Mouse (Mus musculus) limb, embryonic 15.5 days (tissue): Measurements from ENCODE around the gene Ankrd11. TPM values are rescaled to one million over a fixed set of nuclear protein-coding genes. Genes with fewer than 3 reads are reported as not detected.

Source experiments
- ATAC-seq: fragments of 200-750 bp; cut with Nextera tagmentation; 2 replicates; pipeline ENCODE4 v1.8.0; 2017; ENCODE audit warnings: low read depth, moderate TSS enrichment; ENCODE audit not compliant: insufficient number of reproducible peaks, low FRiP score, low TSS enrichment
- H3K27ac ChIP-seq: fragments of 300-500 bp; sonication (generic); 2 replicates; pipeline ENCODE4 v1.5.1; 2015; ENCODE audit warnings: moderate library complexity, mild to moderate bottlenecking, inconsistent platforms
- H3K27me3 ChIP-seq: fragments of 300-500 bp; sonication (generic); 2 replicates; pipeline ENCODE4 v1.6.1; 2015; ENCODE audit warnings: inconsistent platforms
- H3K36me3 ChIP-seq: fragments of 300-500 bp; sonication (generic); 2 replicates; pipeline ENCODE4 v1.6.1; 2015; ENCODE audit warnings: inconsistent platforms
- H3K4me1 ChIP-seq: fragments of 300-500 bp; sonication (generic); 2 replicates; pipeline ENCODE4 v1.6.1; 2015; ENCODE audit warnings: inconsistent platforms
- H3K4me2 ChIP-seq: fragments of 300-500 bp; sonication (generic); 2 replicates; pipeline ENCODE4 v1.6.1; 2015; ENCODE audit warnings: mild to moderate bottlenecking, inconsistent platforms
- H3K4me3 ChIP-seq: fragments of 300-500 bp; sonication (generic); 2 replicates; pipeline ENCODE4 v1.5.1; 2015; ENCODE audit warnings: mild to moderate bottlenecking, inconsistent platforms
- H3K9ac ChIP-seq: fragments of 300-500 bp; sonication (generic); 2 replicates; pipeline ENCODE4 v1.6.1; 2015; ENCODE audit warnings: inconsistent platforms
- H3K9me3 ChIP-seq: fragments of 300-500 bp; sonication (generic); 2 replicates; pipeline ENCODE4 v1.6.1; 2016; ENCODE audit warnings: inconsistent platforms
- WGBS: fragments of 180-500 bp; shearing (Covaris S2); methylation state at CpG from one replicate; pipeline ENCODE4 v1.1.7; 2015; 5-methylcytosine and 5-hydroxymethylcytosine counted together
- polyA plus RNA-seq: library from polyadenylated mRNA; unstranded; fragments of >200 nt; fragmentation: Nextera tagmentation; extraction: Ambion mirVana; gene quantifications from 2 replicates; pipeline ENCODE4 v1.2.1, GENCODE M21; 2015

The Ankrd11 gene
- polyA plus RNA-seq, 1 experiment from 2014 or later, result 45.3 TPM

DNA sequence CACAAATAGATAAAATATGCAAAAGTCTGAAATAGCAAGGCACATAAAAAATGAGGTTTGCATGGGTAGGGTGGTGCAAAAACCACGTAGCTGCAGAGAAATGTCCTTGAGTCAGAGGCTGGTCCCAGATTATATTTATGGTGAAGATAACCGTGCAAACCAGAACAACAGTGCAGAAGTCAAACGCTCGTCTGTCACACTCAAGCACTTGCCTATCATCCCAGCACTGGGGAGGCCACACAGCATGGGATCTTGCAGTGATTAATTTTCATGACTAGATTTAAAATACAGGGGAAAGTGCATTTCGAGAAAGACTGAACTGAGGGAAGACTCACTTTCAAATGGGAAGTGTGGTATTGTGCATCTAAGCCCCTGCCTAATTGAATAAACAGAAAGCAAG, 48.3 kb downstream of the Ankrd11 start:
- 60% methylated on average over 5 of the region's 5 CpGs for WGBS
- H3K36me3 ChIP-seq, result no peaks in the 10 kb centered on the region
- H3K4me1 ChIP-seq, result peaks cover 8% of the 10 kb centered on the region
- H3K27ac ChIP-seq, result no peak overlapping the region
- H3K9ac ChIP-seq, result no peak overlapping the region
- H3K4me2 ChIP-seq, result no peak overlapping the region
- no peak overlapping the region for H3K4me3 ChIP-seq
- ATAC-seq, result no peak
- no peaks in the 10 kb centered on the region for H3K9me3 ChIP-seq
- H3K27me3 ChIP-seq, result no peaks in the 10 kb centered on the region

DNA sequence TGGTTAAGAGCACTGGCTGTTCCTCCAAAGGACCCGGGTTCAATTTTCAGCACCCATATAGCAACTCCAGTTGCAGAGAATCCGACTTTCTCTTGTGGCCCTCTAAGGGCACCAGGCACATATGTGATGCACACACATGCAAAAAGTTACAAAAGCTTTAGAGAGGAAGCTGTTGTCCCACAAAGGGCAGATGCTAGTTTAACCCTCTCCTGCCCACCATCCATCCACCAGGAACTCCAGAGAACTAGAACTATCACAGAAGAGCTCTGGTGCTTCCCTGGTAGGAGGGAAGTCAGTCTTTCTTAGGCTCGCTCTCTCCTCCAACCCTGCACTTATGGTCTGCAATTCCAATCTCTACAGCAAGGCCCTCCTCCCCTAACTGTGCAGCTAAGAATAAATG, 49.0 kb downstream of the Ankrd11 start:
- Histone ChIP-seq H3K4me3 (no peak overlapping the region), H3K4me2 (no peak overlapping the region), H3K9ac (no peak overlapping the region), H3K4me1 (peaks cover 6% of the 10 kb centered on the region), H3K9me3 (no peaks in the 10 kb centered on the region), H3K27me3 (no peaks in the 10 kb centered on the region), H3K27ac (no peak overlapping the region), H3K36me3 (no peaks in the 10 kb centered on the region)
- WGBS, result 68% methylated on average over 3 of the region's 3 CpGs
- no peak for ATAC-seq

DNA sequence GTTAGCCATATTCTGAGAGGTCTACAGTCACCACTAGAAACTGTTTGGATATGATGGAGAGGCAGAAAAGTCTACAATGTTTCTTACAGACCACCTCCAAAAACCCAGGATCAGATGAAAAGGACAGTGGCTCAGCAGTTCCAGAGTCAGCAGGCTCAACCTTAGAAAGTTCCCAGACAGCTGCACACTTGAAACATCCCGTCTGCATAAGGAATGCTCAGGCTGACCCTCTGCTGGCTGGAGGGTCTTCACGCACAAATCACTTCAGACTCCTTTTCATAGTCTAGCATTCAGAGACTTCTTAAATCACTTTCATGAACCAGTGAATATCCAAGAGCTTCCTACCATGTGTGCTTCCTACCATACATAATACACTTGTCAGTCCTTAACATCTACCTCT, 49.8 kb downstream of the Ankrd11 start:
- peaks cover 6% of the 10 kb centered on the region for H3K4me1 ChIP-seq
- no peak overlapping the region for H3K27ac ChIP-seq
- no peaks in the 10 kb centered on the region for H3K9me3 ChIP-seq
- WGBS, result 58% methylated on average over 2 of the region's 2 CpGs
- no peak overlapping the region for H3K4me2 ChIP-seq
- H3K27me3 ChIP-seq, result no peaks in the 10 kb centered on the region
- H3K4me3 ChIP-seq, result no peak overlapping the region
- no peaks in the 10 kb centered on the region for H3K36me3 ChIP-seq
- ATAC-seq, result no peak
- no peak overlapping the region for H3K9ac ChIP-seq

DNA sequence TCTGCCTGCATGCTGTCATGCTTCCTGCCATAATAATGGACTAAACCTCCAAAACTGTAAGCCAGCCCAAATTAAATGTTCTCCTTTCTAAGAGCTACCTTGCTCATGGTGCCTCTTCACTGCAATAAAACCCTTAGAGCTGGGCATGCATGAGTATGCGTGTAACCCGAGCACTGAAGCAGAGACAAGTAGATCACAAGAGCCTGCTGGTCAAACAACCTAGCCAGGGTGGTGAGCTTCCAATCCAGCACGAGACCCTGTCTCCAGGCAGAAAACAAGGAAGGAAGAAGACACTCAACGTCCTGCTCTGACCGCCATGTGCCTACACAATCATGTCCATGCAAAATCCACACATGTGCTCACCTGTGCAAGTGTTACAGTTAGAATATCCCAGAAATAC, 50.7 kb downstream of the Ankrd11 start:
- WGBS, result 87% methylated on average over 5 of the region's 5 CpGs
- H3K4me3 ChIP-seq, result no peak overlapping the region
- no peaks in the 10 kb centered on the region for H3K27me3 ChIP-seq
- no peak overlapping the region for H3K9ac ChIP-seq
- no peaks in the 10 kb centered on the region for H3K36me3 ChIP-seq
- H3K4me1 ChIP-seq, result peaks cover 8% of the 10 kb centered on the region
- ATAC-seq, result no peak
- H3K4me2 ChIP-seq, result no peak overlapping the region
- H3K27ac ChIP-seq, result no peak overlapping the region
- H3K9me3 ChIP-seq, result no peaks in the 10 kb centered on the region

DNA sequence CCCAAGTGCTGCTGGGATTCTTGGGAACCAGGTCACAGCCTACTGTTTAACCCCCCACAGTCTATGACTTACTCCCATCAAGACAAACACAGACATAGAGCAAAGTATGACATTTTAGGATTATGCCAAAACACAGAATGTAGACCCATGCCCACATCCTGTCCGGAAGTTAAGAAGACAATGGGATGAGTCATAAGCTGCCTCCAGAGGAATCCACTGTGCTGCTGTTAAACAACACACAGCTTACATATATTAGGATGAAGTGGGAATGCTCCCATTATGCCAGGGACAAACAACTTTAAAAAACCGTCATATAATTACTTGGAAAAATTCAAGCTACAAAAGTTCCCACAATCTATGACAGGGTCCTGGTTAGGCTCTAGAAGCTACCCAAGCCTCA, 52.1 kb downstream of the Ankrd11 start:
- Histone ChIP-seq H3K27ac (no peak overlapping the region), H3K4me2 (no peak overlapping the region), H3K27me3 (no peaks in the 10 kb centered on the region), H3K4me3 (no peak overlapping the region), H3K9me3 (no peaks in the 10 kb centered on the region), H3K36me3 (no peaks in the 10 kb centered on the region), H3K4me1 (peaks cover 14% of the 10 kb centered on the region), H3K9ac (no peak overlapping the region)
- 81% methylated on average over 2 of the region's 2 CpGs for WGBS
- ATAC-seq, result no peak

DNA sequence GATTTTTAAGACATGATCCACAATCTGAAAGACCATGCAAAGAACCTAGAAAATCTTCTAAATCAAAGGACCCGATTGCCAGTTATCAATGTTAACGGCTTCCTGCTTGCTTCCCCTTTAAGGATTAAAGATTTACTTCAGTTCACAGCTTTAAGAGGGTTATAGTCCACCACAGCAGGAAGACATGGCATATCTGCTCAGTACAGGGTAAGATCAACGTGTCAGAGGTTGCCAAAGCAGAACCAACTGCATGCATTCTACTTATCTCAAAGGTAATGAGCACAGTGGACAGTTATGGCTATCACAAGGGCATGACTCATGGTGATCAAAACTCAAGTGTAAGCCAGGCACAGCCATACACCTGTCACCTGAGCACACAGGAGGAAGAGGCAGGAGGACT, 53.1 kb downstream of the Ankrd11 start:
- H3K27me3 ChIP-seq, result no peaks in the 10 kb centered on the region
- no peaks in the 10 kb centered on the region for H3K36me3 ChIP-seq

DNA sequence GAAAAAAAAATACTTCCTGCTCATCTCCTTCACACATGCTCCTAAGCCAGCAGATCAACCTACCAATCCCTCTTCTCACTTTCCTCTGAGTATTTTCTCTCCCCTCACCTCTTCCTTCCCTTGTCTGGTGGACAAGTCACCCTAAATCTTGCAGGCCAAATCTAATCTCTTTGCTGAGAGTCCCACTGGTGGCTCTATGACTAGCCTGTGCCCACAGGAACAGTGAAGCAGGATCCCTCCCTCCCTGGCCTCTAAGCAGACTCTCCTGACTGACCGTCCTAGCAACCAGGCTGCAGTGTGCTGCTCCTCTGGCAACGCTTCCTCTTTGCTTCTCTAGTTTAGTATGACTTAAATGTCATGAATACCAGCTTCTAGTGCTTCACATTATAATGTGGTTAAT, 54.8 kb downstream of the Ankrd11 start:
- no peak overlapping the region for H3K4me3 ChIP-seq
- WGBS, result 64% methylated on average over 2 of the region's 2 CpGs
- H3K27me3 ChIP-seq, result no peaks in the 10 kb centered on the region
- no peak overlapping the region for H3K4me2 ChIP-seq
- H3K9ac ChIP-seq, result no peak overlapping the region
- H3K4me1 ChIP-seq, result peaks cover 11% of the 10 kb centered on the region
- no peak overlapping the region for H3K27ac ChIP-seq
- H3K9me3 ChIP-seq, result no peaks in the 10 kb centered on the region
- no peaks in the 10 kb centered on the region for H3K36me3 ChIP-seq
- no peak for ATAC-seq

More for the DNA sequence above, 53.1 kb downstream of the Ankrd11 start:
- no peak overlapping the region for H3K27ac ChIP-seq
- no peak overlapping the region for H3K9ac ChIP-seq
- peaks cover 16% of the 10 kb centered on the region for H3K4me1 ChIP-seq
- ATAC-seq, result no peak
- H3K4me2 ChIP-seq, result no peak overlapping the region
- no peak overlapping the region for H3K4me3 ChIP-seq
- H3K9me3 ChIP-seq, result no peaks in the 10 kb centered on the region
- 83% methylated on average over 3 of the region's 3 CpGs for WGBS

DNA sequence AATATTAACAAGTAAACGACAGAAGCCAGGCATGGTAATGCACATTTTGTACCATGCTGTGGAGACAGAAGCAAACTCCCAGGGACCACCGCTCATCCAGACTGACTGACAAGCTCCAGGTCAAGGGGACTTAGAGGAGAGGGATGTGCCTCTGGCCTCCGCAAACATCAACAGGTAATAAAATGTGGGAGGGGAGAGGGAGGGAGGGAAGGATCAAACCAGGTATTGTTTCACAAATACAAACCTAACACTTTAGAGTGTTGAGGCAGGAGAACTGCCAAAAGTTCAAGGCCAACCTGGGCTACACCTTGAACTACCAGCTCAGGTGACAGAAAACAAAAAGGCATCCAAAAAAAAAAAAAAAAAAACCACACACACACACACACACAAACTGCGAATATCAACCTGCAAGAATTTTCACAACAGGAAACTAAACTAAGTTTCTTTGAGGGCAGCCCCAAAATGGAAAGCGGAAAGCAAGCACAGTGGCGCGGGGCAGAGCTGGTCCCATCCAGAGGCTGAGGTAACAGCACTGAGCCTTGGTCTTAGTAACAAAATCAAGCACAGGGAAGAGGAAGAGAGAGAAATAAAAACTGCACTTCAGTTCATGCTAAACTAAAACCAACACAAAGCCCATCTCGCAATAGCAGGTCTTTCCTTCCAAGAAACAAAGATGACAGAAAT, 55.4 kb downstream of the Ankrd11 start:
- H3K9ac ChIP-seq, result no peak overlapping the region
- no peak for ATAC-seq
- H3K4me2 ChIP-seq, result no peak overlapping the region
- WGBS, result 73% methylated on average over 8 of the region's 8 CpGs
- no peaks in the 10 kb centered on the region for H3K36me3 ChIP-seq
- H3K4me3 ChIP-seq, result no peak overlapping the region
- no peak overlapping the region for H3K27ac ChIP-seq
- peaks cover 12% of the 10 kb centered on the region for H3K4me1 ChIP-seq
- H3K9me3 ChIP-seq, result no peaks in the 10 kb centered on the region
- H3K27me3 ChIP-seq, result no peaks in the 10 kb centered on the region

DNA sequence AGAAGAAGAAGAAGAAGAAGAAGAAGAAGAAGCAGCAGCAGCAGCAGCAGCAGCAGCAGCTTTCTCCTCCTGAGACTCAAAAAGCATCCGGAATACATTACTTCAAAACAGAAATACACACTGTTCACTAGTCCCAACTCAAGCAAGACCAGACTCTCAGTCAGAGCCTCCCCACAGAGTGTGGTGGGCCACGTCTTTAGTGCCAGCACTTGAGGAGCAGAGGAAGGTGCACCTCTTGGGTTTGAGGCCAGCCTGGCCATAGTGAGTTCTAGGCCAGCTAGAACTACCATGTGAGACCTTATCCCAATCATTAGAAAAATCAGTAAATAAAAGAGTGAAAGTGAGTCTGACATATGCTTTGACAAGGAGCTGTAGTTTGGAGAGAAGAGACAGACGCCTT, 57.9 kb downstream of the Ankrd11 start:
- Histone ChIP-seq H3K36me3 (no peaks in the 10 kb centered on the region), H3K4me3 (no peak overlapping the region), H3K9me3 (no peaks in the 10 kb centered on the region), H3K4me1 (peaks cover 31% of the 10 kb centered on the region), H3K27me3 (no peaks in the 10 kb centered on the region), H3K9ac (no peak overlapping the region), H3K4me2 (no peak overlapping the region), H3K27ac (no peak overlapping the region)
- ATAC-seq, result no peak
- 83% methylated on average over 3 of the region's 3 CpGs for WGBS

DNA sequence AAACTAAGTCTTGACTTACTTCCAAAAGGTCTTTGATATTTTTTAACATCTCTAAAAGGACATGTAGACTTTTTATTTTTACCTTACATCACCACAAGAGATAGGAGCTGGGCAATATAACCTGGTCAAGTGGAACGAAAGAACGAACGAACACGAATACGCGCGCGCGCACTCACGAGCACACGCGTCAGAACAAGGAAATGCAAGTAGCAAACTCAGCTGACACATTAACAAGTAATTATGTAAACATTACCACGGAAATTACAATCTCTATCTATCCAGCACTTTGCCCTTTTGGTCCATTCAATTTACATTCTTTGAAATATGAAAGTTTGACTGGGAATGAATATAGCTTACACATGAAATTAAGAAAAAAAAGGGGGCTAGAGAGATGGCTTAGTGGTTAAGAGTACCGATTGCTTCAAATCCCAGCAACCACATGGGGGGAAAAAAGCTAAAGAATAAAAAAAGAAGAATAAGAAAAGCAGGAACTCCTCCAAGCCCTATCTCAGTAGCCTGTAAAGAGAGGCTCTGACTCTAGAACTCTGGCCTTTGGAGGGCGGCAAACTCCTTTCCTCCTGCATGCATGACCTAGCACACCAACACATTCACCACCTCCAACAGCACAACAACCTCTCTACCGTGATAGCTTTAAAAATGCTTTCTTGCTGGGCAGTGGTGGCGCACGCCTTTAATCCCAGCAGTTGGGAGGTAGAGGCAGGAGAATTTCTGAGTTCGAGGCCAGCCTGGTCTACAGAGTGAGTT, 58.7 kb downstream of the Ankrd11 start:
- peaks cover 34% of the 10 kb centered on the region for H3K4me1 ChIP-seq
- no peak overlapping the region for H3K9ac ChIP-seq
- H3K4me2 ChIP-seq, result no peak overlapping the region
- no peaks in the 10 kb centered on the region for H3K36me3 ChIP-seq
- ATAC-seq, result no peak
- H3K4me3 ChIP-seq, result no peak overlapping the region
- no peaks in the 10 kb centered on the region for H3K9me3 ChIP-seq
- H3K27me3 ChIP-seq, result no peaks in the 10 kb centered on the region
- 89% methylated on average over 19 of the region's 19 CpGs for WGBS
- no peak overlapping the region for H3K27ac ChIP-seq

DNA sequence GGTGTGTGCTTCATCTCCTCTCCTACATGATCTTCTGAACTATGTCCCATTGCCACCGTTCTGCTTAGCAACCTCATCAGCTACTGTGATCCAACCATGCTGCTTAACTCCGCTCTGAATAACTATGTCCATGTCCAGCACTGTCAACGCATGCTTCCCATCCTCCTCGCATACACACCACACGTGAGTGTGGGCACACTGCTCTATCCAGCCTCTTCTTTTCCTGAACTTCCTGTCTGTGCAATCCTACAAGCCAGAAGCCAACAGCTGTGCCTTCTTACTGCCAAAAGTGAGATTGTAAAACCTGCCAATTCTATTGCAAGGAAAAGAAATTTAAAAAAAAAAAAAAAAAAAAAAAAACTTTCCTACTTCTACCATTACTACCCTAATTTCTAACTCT, 60.4 kb downstream of the Ankrd11 start:
- Histone ChIP-seq H3K9ac (no peak overlapping the region), H3K27ac (no peak overlapping the region), H3K9me3 (no peaks in the 10 kb centered on the region), H3K4me3 (no peak overlapping the region), H3K27me3 (no peaks in the 10 kb centered on the region), H3K4me2 (no peak overlapping the region), H3K36me3 (no peaks in the 10 kb centered on the region), H3K4me1 (peaks cover 34% of the 10 kb centered on the region)
- 70% methylated on average over 5 of the region's 5 CpGs for WGBS
- no peak for ATAC-seq

DNA sequence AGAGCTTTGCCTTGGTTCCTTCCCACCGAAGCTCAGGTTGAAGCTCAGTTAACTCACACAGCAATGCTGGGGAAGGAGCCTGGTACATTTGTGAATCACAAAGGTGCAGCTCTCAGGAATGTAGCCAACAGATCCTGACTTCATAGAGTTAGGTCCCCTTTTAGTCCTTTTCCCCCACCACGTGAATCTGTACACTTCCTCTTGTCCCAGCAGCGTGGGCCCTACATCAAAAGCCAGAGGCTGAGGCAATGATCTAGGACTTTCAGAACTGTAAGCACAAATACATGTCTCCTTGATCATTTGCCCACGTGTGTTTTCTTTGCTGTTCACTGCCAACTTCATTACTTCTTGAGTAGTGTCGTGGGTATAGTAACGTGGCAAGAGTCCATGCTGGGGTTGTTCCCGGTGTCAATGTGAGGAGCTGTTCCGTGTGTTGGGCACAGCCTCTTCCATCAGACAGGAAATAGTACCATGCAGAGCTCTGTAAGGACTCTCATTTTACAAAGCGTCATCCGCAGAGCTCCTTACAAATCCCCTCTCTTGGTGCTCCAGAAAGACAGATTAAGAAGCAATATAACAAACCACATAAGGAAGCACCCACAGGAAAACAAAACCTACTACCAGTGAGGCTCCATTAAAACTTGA, 62.1 kb downstream of the Ankrd11 start:
- no peak overlapping the region for H3K4me3 ChIP-seq
- no peak for ATAC-seq
- peak overlapping the region; percentile 52; the same call in 1 of the 2 replicates for H3K27ac ChIP-seq
- H3K36me3 ChIP-seq, result no peaks in the 10 kb centered on the region
- 51% methylated on average over 10 of the region's 10 CpGs for WGBS
- peaks cover 27% of the 10 kb centered on the region for H3K4me1 ChIP-seq
- no peaks in the 10 kb centered on the region for H3K9me3 ChIP-seq
- no peak overlapping the region for H3K9ac ChIP-seq
- no peaks in the 10 kb centered on the region for H3K27me3 ChIP-seq
- H3K4me2 ChIP-seq, result no peak overlapping the region
